Mouse (Mus musculus) MEL (cell line): ENCODE results near the gene Arid3b. TPM values are rescaled to one million over a fixed set of nuclear protein-coding genes. Genes with fewer than 3 reads are reported as not detected.

Experiments used
- DNase-seq: peaks from one replicate; pipeline ENCODE4 v3.0.0; 2011; ENCODE audit warnings: low read depth, low spot score
- H3K27ac ChIP-seq: 2 replicates; pipeline ENCODE4 v1.5.1; 2012; ENCODE audit warnings: low read depth, mild to moderate bottlenecking, control low read depth, low read length, moderate library complexity; ENCODE audit not compliant: control insufficient read depth
- H3K27me3 ChIP-seq, 2 experiments: fragments of 150-350 bp in 1 of 2; sonication (generic) in 1 of 2; 2 replicates each; pipeline ENCODE4 v1.6.1; 2012; ENCODE audit warnings: low read length in 2 of 2, mild to moderate bottlenecking in 2 of 2, improper control_type of control experiment in 1 of 2, moderate library complexity in 1 of 2; ENCODE audit not compliant: insufficient read depth in 2 of 2, control insufficient read depth in 1 of 2
- H3K36me3 ChIP-seq, 2 experiments: 2 replicates each; pipeline ENCODE4 v1.6.1; 2012 to 2014; ENCODE audit warnings: low read length in 2 of 2, improper control_type of control experiment in 1 of 2, inconsistent platforms in 1 of 2, mild to moderate bottlenecking in 1 of 2; ENCODE audit not compliant: insufficient read depth in 2 of 2, control insufficient read depth in 1 of 2
- H3K4me1 ChIP-seq, 2 experiments: fragments of 150-350 bp in 1 of 2; sonication (generic) in 1 of 2; 2 replicates each; pipeline ENCODE4 v1.6.1; 2012; ENCODE audit warnings: low read length in 2 of 2, improper control_type of control experiment in 1 of 2, mild to moderate bottlenecking in 1 of 2; ENCODE audit not compliant: insufficient read depth in 2 of 2, control insufficient read depth in 1 of 2
- H3K4me3 ChIP-seq, 2 experiments: fragments of 150-350 bp in 1 of 2; sonication (generic) in 1 of 2; 2 replicates each; pipeline ENCODE4 v1.5.1; 2012; ENCODE audit warnings: low read depth in 2 of 2, low read length in 2 of 2, mild to moderate bottlenecking in 2 of 2, moderate library complexity in 2 of 2, control low read depth in 1 of 2, improper control_type of control experiment in 1 of 2; ENCODE audit not compliant: control insufficient read depth in 1 of 2, insufficient read depth in 1 of 2
- H3K79me2 ChIP-seq: 2 replicates; pipeline ENCODE4 v1.6.1; 2012; ENCODE audit warnings: mild to moderate bottlenecking, low read length, moderate library complexity; ENCODE audit not compliant: control insufficient read depth, poor library complexity, insufficient read depth
- H3K9ac ChIP-seq: 2 replicates; pipeline ENCODE4 v1.6.1; 2012; ENCODE audit warnings: low read depth, mild to moderate bottlenecking, control low read depth, low read length, moderate library complexity; ENCODE audit not compliant: control insufficient read depth, poor library complexity, severe bottlenecking
- H3K9me3 ChIP-seq: fragments of 150-350 bp; sonication (generic); replicated peaks from 2 replicates; pipeline ENCODE4 v1.6.1; 2012; ENCODE audit warnings: mild to moderate bottlenecking, low read length, improper control_type of control experiment, moderate library complexity; ENCODE audit not compliant: insufficient read depth
- ELF1 ChIP-seq: IDR thresholded peaks from 2 replicates; pipeline ENCODE4 v1.6.1; 2014; ENCODE audit warnings: low read depth, mild to moderate bottlenecking, inconsistent platforms, low read length, improper control_type of control experiment, moderate library complexity
- ETS1 ChIP-seq: IDR thresholded peaks from 2 replicates; pipeline ENCODE4 v1.6.1; 2012; ENCODE audit warnings: low read depth, mild to moderate bottlenecking, inconsistent platforms, low read length, improper control_type of control experiment, moderate library complexity
- GATA1 ChIP-seq: IDR thresholded peaks from 2 replicates; pipeline ENCODE4 v1.6.1; 2011; ENCODE audit warnings: low read depth, low read length, improper control_type of control experiment
- HCFC1 ChIP-seq: IDR thresholded peaks from 2 replicates; pipeline ENCODE4 v1.6.1; 2012; ENCODE audit warnings: low read depth, mild to moderate bottlenecking, inconsistent platforms, low read length, improper control_type of control experiment, moderate library complexity
- KAT2A ChIP-seq: conservative IDR thresholded peaks from 2 replicates; pipeline ENCODE4 v1.6.1; 2012; ENCODE audit warnings: low read depth, low read length, improper control_type of control experiment, inconsistent platforms
- MAFK ChIP-seq: IDR thresholded peaks from 2 replicates; pipeline ENCODE4 v1.6.1; 2011; ENCODE audit warnings: low read depth, mild to moderate bottlenecking, low read length, improper control_type of control experiment, borderline replicate concordance
- MAZ ChIP-seq: IDR thresholded peaks from 2 replicates; pipeline ENCODE4 v1.6.1; 2012; ENCODE audit warnings: low read depth, mild to moderate bottlenecking, inconsistent platforms, low read length, improper control_type of control experiment
- MEF2A ChIP-seq: IDR thresholded peaks from 2 replicates; pipeline ENCODE4 v1.6.1; 2014; ENCODE audit warnings: low read depth, mild to moderate bottlenecking, inconsistent platforms, low read length, improper control_type of control experiment; ENCODE audit not compliant: poor library complexity, insufficient replicate concordance, severe bottlenecking; ENCODE audit errors: extremely low read depth
- MXI1 ChIP-seq: IDR thresholded peaks from 2 replicates; pipeline ENCODE4 v1.6.1; 2011; ENCODE audit warnings: mild to moderate bottlenecking, low read depth, low read length, improper control_type of control experiment
- NRF1 ChIP-seq: IDR thresholded peaks from 2 replicates; pipeline ENCODE4 v1.6.1; 2014; ENCODE audit warnings: low read depth, mild to moderate bottlenecking, inconsistent platforms, low read length, improper control_type of control experiment, moderate library complexity; ENCODE audit not compliant: poor library complexity, insufficient read depth, severe bottlenecking
- POLR2A ChIP-seq, 2 experiments: IDR thresholded peaks; 2 replicates each; pipeline ENCODE4 v1.6.1; 2011 to 2012; ENCODE audit warnings: low read length in 2 of 2, mild to moderate bottlenecking in 2 of 2, control low read depth in 1 of 2, improper control_type of control experiment in 1 of 2, low read depth in 1 of 2, moderate library complexity in 1 of 2; ENCODE audit not compliant: control insufficient read depth in 1 of 2, insufficient read depth in 1 of 2, poor library complexity in 1 of 2
- POLR2AphosphoS2 ChIP-seq: IDR thresholded peaks from 2 replicates; pipeline ENCODE4 v1.6.1; 2011; ENCODE audit warnings: low read length, improper control_type of control experiment
- POLR2AphosphoS5 ChIP-seq: IDR thresholded peaks from 2 replicates; pipeline ENCODE4 v1.6.1; 2012; ENCODE audit warnings: low read depth, borderline replicate concordance, mild to moderate bottlenecking, inconsistent platforms, low read length, moderate library complexity, mixed read lengths
- RCOR1 ChIP-seq: IDR thresholded peaks from 2 replicates; pipeline ENCODE4 v1.6.1; 2012; ENCODE audit warnings: low read depth, mild to moderate bottlenecking, inconsistent platforms, low read length, improper control_type of control experiment
- SIN3A ChIP-seq: IDR thresholded peaks from 2 replicates; pipeline ENCODE4 v1.6.1; 2012; ENCODE audit warnings: low read length, improper control_type of control experiment, inconsistent platforms
- TAL1 ChIP-seq: IDR thresholded peaks from 2 replicates; pipeline ENCODE4 v1.6.1; 2012; ENCODE audit warnings: mild to moderate bottlenecking, inconsistent platforms, low read length, moderate library complexity, mixed read lengths
- TBP ChIP-seq: IDR thresholded peaks from 2 replicates; pipeline ENCODE4 v1.8.0; 2011; ENCODE audit warnings: low read depth, low read length, improper control_type of control experiment
- TCF12 ChIP-seq: IDR thresholded peaks from 2 replicates; pipeline ENCODE4 v1.6.1; 2014; ENCODE audit warnings: low read depth, mild to moderate bottlenecking, inconsistent platforms, low read length, improper control_type of control experiment, moderate library complexity
- USF1 ChIP-seq: IDR thresholded peaks from 2 replicates; pipeline ENCODE4 v1.6.1; 2014; ENCODE audit warnings: low read depth, mild to moderate bottlenecking, inconsistent platforms, low read length, improper control_type of control experiment, moderate library complexity
- ZNF384 ChIP-seq: IDR thresholded peaks from 2 replicates; pipeline ENCODE4 v1.6.1; 2012; ENCODE audit warnings: low read depth, mild to moderate bottlenecking, inconsistent platforms, low read length, improper control_type of control experiment
- polyA plus RNA-seq, 2 experiments: library from polyadenylated mRNA; stranded (reverse) in 1 of 2; unstranded in 1 of 2; fragments of >175 nt in 1 of 2; fragments of >200 nt in 1 of 2; gene quantifications; 2 replicates each; pipeline versions ENCODE4 v1.2.1 to v1.2.4; 2012; ENCODE audit warnings: low replicate concordance in 2 of 2, low read depth in 1 of 2; ENCODE audit not compliant: insufficient read length in 2 of 2, insufficient read depth in 1 of 2, missing spikeins in 1 of 2
- total RNA-seq: library from RNA; depleted of rRNA; stranded (reverse); fragments of 300-350 nt; gene quantifications from 2 replicates; pipeline ENCODE4 v1.2.3, GENCODE M21; 2012

Arid3b gene
- total and polyA plus RNA-seq, 3 experiments: 2.3 to 7.4 TPM; not detected in 1

- peak; percentile 84; the same call in 1 of the 2 replicates for TF ChIP-seq MAZ
- TF ChIP-seq TBP: peak; percentile 77
- no peak for TF ChIP-seq KAT2A
- peak; percentile 94 for TF ChIP-seq RCOR1
- TF ChIP-seq ELF1: 0 out of 2 replicates have a peak, but pooled peaks have one; percentile 9
- peak; percentile 100 for TF ChIP-seq ETS1
- no peak for TF ChIP-seq ZNF384
- TF ChIP-seq SIN3A: peak; percentile 94
- TF ChIP-seq GATA1: no peak
- no peak for TF ChIP-seq USF1
- peak; percentile 84 for TF ChIP-seq MXI1
- TF ChIP-seq HCFC1: peak; percentile 18; the same call in 1 of the 2 replicates
- peak in 1 of 2 experiments; percentile 19; a peak in 1 of 4 replicates for TF ChIP-seq POLR2A (IDR thresholded peaks at IDR 0.05; ENCODE audit: control insufficient read depth in 1 of 2, insufficient read depth in 1 of 2, low read depth in 1 of 2, low read length in 2 of 2, poor library complexity in 1 of 2)
Measured at GRCm38 (mm10) chr9:57831267-57832082, 5.1 kb downstream of the Arid3b start (continued).

GRCm38 (mm10) chr9:57829812-57830557, 6.6 kb downstream of the Arid3b start:
- TF ChIP-seq MEF2A: no peak
- no peak for TF ChIP-seq TAL1
- TF ChIP-seq MAFK: no peak
- no peak for TF ChIP-seq POLR2AphosphoS5
- no peak for TF ChIP-seq POLR2AphosphoS2
- TF ChIP-seq NRF1: no peak
- no peak for TF ChIP-seq TCF12
- peaks cover 12 to 20% of the 10 kb centered on the region in 2 experiments for H3K4me1 ChIP-seq
- H3K27ac ChIP-seq: no peak overlapping the region
- H3K36me3 ChIP-seq: peaks cover 0 to 22% of the 10 kb centered on the region in 2 experiments; a peak in 2 of 4 replicates
- no peak for DNase-seq
- H3K9me3 ChIP-seq: no peaks in the 10 kb centered on the region
- no peaks in the 10 kb centered on the region for H3K27me3 ChIP-seq
- no peak overlapping the region for H3K4me3 ChIP-seq
- no peak overlapping the region for H3K9ac ChIP-seq
- H3K79me2 ChIP-seq: no peaks in the 10 kb centered on the region
